Mouse (Mus musculus) right cerebral cortex, adult 18-20 months (tissue): ENCODE data around the gene Med24.
"Not testable (repeated sequence)": the region's sequence is repeated elsewhere in the genome, so short reads cannot be mapped to it uniquely, and the experiment has no call there.

ENCODE experiments used
- DNase-seq: peaks from one replicate; pipeline ENCODE4 v3.0.0; 2022; ENCODE audit warnings: mixed read lengths

The Med24 gene

GRCm38 (mm10) chr11:98745932-98746853, 17.0 kb upstream of the Med24 start:
- no peak for DNase-seq

GRCm38 (mm10) chr11:98744456-98745019, 15.3 kb upstream of the Med24 start:
- DNase-seq, result no peak

GRCm38 (mm10) chr11:98743655-98744345, 14.6 kb upstream of the Med24 start:
- peak; percentile 40 for DNase-seq

- peak; percentile 62 for DNase-seq
These were observed 13.4 kb upstream of the Med24 start for GRCm38 (mm10) chr11:98742397-98743291.

GRCm38 (mm10) chr11:98741622-98742396, 12.6 kb upstream of the Med24 start:
- peak; percentile 82 for DNase-seq

GRCm38 (mm10) chr11:98741051-98741620, 11.9 kb upstream of the Med24 start:
- DNase-seq, result no peak

- peak; percentile 82 for DNase-seq
These were observed 11.3 kb upstream of the Med24 start, which contains the start of gene Thra for GRCm38 (mm10) chr11:98740393-98741050. Gene Thra (plus strand): TSS chr11:98740638.

- no peak for DNase-seq
These were observed 10.8 kb upstream of the Med24 start for GRCm38 (mm10) chr11:98740026-98740392.

GRCm38 (mm10) chr11:98738925-98739324, 9.7 kb upstream of the Med24 start:
- no peak for DNase-seq

GRCm38 (mm10) chr11:98738428-98738911, 9.2 kb upstream of the Med24 start:
- DNase-seq, result peak; percentile 80

- not testable (repeated sequence) for DNase-seq
These were observed 8.0 kb upstream of the Med24 start for GRCm38 (mm10) chr11:98737220-98737619.

GRCm38 (mm10) chr11:98736176-98736575, 6.9 kb upstream of the Med24 start:
- no peak for DNase-seq

- DNase-seq, result no peak
These were observed 5.9 kb upstream of the Med24 start for GRCm38 (mm10) chr11:98735111-98735510.

GRCm38 (mm10) chr11:98734020-98734419, 4.8 kb upstream of the Med24 start:
- DNase-seq, result no peak

GRCm38 (mm10) chr11:98731134-98731533, 1.9 kb upstream of the Med24 start:
- peak; percentile 89 for DNase-seq

- no peak for DNase-seq
These were observed 1.5 kb upstream of the Med24 start for GRCm38 (mm10) chr11:98730727-98731126.

GRCm38 (mm10) chr11:98725926-98726506, 3.2 kb downstream of the Med24 start:
- no peak for DNase-seq

GRCm38 (mm10) chr11:98723098-98723497, 6.1 kb downstream of the Med24 start:
- no peak for DNase-seq

- peak; percentile 74 for DNase-seq
These were observed 7.6 kb downstream of the Med24 start for GRCm38 (mm10) chr11:98721458-98722226.
